Mouse (Mus musculus) liver, embryonic 14.5 days (tissue): ENCODE measurements around the gene Mvp. TPM values are rescaled to one million over a fixed set of nuclear protein-coding genes. Genes with fewer than 3 reads are reported as not detected.

Source experiments
- ATAC-seq: fragments of 200-750 bp; cut with Nextera tagmentation; 2 replicates; pipeline ENCODE4 v1.8.0; 2017; ENCODE audit warnings: moderate number of reproducible peaks, mild to moderate bottlenecking, moderate library complexity; ENCODE audit not compliant: insufficient read depth
- DNase-seq, 3 experiments: peaks; one replicate each; pipeline ENCODE4 v3.0.0-alpha.2; 2012 to 2013; ENCODE audit warnings: low read depth in 3 of 3, low spot score in 3 of 3
- H3K27ac ChIP-seq: fragments of 300-500 bp; sonication (generic); 2 replicates; pipeline ENCODE4 v1.5.1; 2014; ENCODE audit warnings: moderate library complexity, mild to moderate bottlenecking, control low read depth, inconsistent platforms
- H3K27me3 ChIP-seq: fragments of 300-500 bp; sonication (generic); 2 replicates; pipeline ENCODE4 v1.6.1; 2014; ENCODE audit warnings: mild to moderate bottlenecking, low read length, moderate library complexity; ENCODE audit not compliant: control insufficient read depth, insufficient read depth
- H3K36me3 ChIP-seq: fragments of 300-500 bp; sonication (generic); replicated peaks from 2 replicates; pipeline ENCODE4 v1.6.1; 2014; ENCODE audit warnings: low read depth; ENCODE audit not compliant: control insufficient read depth, insufficient read depth
- H3K4me1 ChIP-seq, 2 experiments: fragments of 200-500 bp in 1 of 2; fragments of 300-500 bp in 1 of 2; sonication (generic) in 1 of 2; replicated peaks; 2 replicates each; pipeline ENCODE4 v1.6.1; 2012 to 2014; ENCODE audit warnings: antibody characterized with exemption in 1 of 2, inconsistent platforms in 1 of 2, low read length in 1 of 2; ENCODE audit not compliant: control insufficient read depth in 2 of 2, insufficient read depth in 2 of 2
- H3K4me2 ChIP-seq: fragments of 300-500 bp; sonication (generic); 2 replicates; pipeline ENCODE4 v1.6.1; 2014; ENCODE audit warnings: low read depth, mild to moderate bottlenecking, control low read depth, moderate library complexity
- H3K4me3 ChIP-seq, 2 experiments: fragments of 200-500 bp in 1 of 2; fragments of 300-500 bp in 1 of 2; sonication (generic) in 1 of 2; 2 replicates each; pipeline ENCODE4 v1.5.1; 2012 to 2014; ENCODE audit warnings: low read depth in 2 of 2, low read length in 2 of 2, mild to moderate bottlenecking in 2 of 2, control low read depth in 1 of 2, inconsistent platforms in 1 of 2, moderate library complexity in 1 of 2; ENCODE audit not compliant: insufficient read depth in 1 of 2
- H3K9ac ChIP-seq: fragments of 300-500 bp; sonication (generic); replicated peaks from 2 replicates; pipeline ENCODE4 v1.6.1; 2014; ENCODE audit warnings: mild to moderate bottlenecking, control low read depth, moderate library complexity
- H3K9me3 ChIP-seq: fragments of 300-500 bp; sonication (generic); 2 replicates; pipeline ENCODE4 v1.6.1; 2016; ENCODE audit warnings: low read length, mixed read lengths; ENCODE audit not compliant: control insufficient read depth
- CTCF ChIP-seq: IDR thresholded peaks from 2 replicates; pipeline ENCODE4 v1.5.1; 2016; ENCODE audit warnings: antibody characterized with exemption, low read depth, control low read depth
- EP300 ChIP-seq: IDR thresholded peaks from 2 replicates; pipeline ENCODE4 v1.6.1; 2016; ENCODE audit warnings: antibody characterized with exemption, low read depth
- WGBS: fragments of 180-500 bp; shearing (Covaris S2); extraction: QIAGEN DNeasy Blood & Tissue Kit; methylation state at CpG from one replicate; pipeline ENCODE4 v1.1.7; 2014; ENCODE audit not compliant: insufficient replicate concordance; 5-methylcytosine and 5-hydroxymethylcytosine counted together
- polyA plus RNA-seq, 2 experiments: library from polyadenylated mRNA; depleted of rRNA in 1 of 2; stranded (reverse) in 1 of 2; unstranded in 1 of 2; fragments of >200 nt; fragmentation: Nextera tagmentation in 1 of 2; extraction: Ambion mirVana in 1 of 2; gene quantifications; 2 replicates each; pipeline versions ENCODE4 v1.2.1 to v1.2.3; 2012 to 2014

The Mvp gene
- polyA plus RNA-seq, 2 experiments = 4.5 to 5.5 TPM

- H3K27ac ChIP-seq = no peak overlapping the region
- no peak for TF ChIP-seq EP300
- TF ChIP-seq CTCF = no peak
- no peaks in the 10 kb centered on the region for H3K9me3 ChIP-seq
- DNase-seq (no peak), ATAC-seq (no peak)
- no peaks in the 10 kb centered on the region for H3K4me1 ChIP-seq
- no peak overlapping the region for H3K4me3 ChIP-seq
- no peak overlapping the region for H3K4me2 ChIP-seq
- no peaks in the 10 kb centered on the region for H3K36me3 ChIP-seq
- H3K9ac ChIP-seq = no peak overlapping the region
- H3K27me3 ChIP-seq = no peaks in the 10 kb centered on the region
- 47% methylated on average over 10 of the region's 10 CpGs for WGBS
Observed at GRCm38 (mm10) chr7:126999568-126999967, 14.9 kb downstream of the Mvp start.

GRCm38 (mm10) chr7:126996449-126996848 lies 18.0 kb downstream of the Mvp start:
- Histone ChIP-seq H3K9ac (no peak overlapping the region), H3K4me1 (no peaks in the 10 kb centered on the region), H3K27me3 (no peaks in the 10 kb centered on the region), H3K4me3 (no peak overlapping the region), H3K36me3 (no peaks in the 10 kb centered on the region), H3K4me2 (no peak overlapping the region), H3K9me3 (no peaks in the 10 kb centered on the region), H3K27ac (no peak overlapping the region)
- TF ChIP-seq EP300 (no peak), CTCF (peak; percentile 42; the same call in 1 of the 2 replicates)
- no peak for ATAC-seq
- no peak for DNase-seq
- WGBS = 65% methylated on average over 4 of the region's 4 CpGs

- TF ChIP-seq EP300 (no peak), CTCF (no peak)
- H3K4me3 ChIP-seq = no peak overlapping the region
- no peaks in the 10 kb centered on the region for H3K9me3 ChIP-seq
- 52% methylated on average over 8 of the region's 8 CpGs for WGBS
- no peak overlapping the region for H3K4me2 ChIP-seq
- no peak for ATAC-seq
- no peaks in the 10 kb centered on the region for H3K36me3 ChIP-seq
- H3K27ac ChIP-seq = no peak overlapping the region
- no peak for DNase-seq
- H3K27me3 ChIP-seq = no peaks in the 10 kb centered on the region
- H3K9ac ChIP-seq = no peak overlapping the region
- no peaks in the 10 kb centered on the region for H3K4me1 ChIP-seq
Observed at GRCm38 (mm10) chr7:126988816-126989215, 25.6 kb downstream of the Mvp start.

- H3K4me2 ChIP-seq = no peak overlapping the region
- H3K27me3 ChIP-seq = no peaks in the 10 kb centered on the region
- no peaks in the 10 kb centered on the region for H3K36me3 ChIP-seq
- H3K9me3 ChIP-seq = no peaks in the 10 kb centered on the region
- 41% methylated on average over 9 of the region's 9 CpGs for WGBS
- ATAC-seq (no peak), DNase-seq (no peak)
- H3K4me1 ChIP-seq = no peaks in the 10 kb centered on the region
- no peak overlapping the region for H3K27ac ChIP-seq
- no peak overlapping the region for H3K9ac ChIP-seq
- TF ChIP-seq EP300 = no peak
- peak; percentile 64 for TF ChIP-seq CTCF
- H3K4me3 ChIP-seq = no peak overlapping the region
Observed at GRCm38 (mm10) chr7:126986319-126986718, 28.1 kb downstream of the Mvp start.

GRCm38 (mm10) chr7:126984667-126985444 lies 29.6 kb downstream of the Mvp start:
- Histone ChIP-seq H3K9me3 (no peaks in the 10 kb centered on the region), H3K27me3 (no peaks in the 10 kb centered on the region), H3K4me2 (no peak overlapping the region), H3K27ac (no peak overlapping the region), H3K4me3 (no peak overlapping the region), H3K9ac (no peak overlapping the region), H3K4me1 (no peaks in the 10 kb centered on the region), H3K36me3 (peaks cover 4% of the 10 kb centered on the region)
- ATAC-seq (no peak), DNase-seq (no peak)
- TF ChIP-seq EP300 (no peak), CTCF (no peak)
- 51% methylated on average over 10 of the region's 10 CpGs for WGBS
